Mouse (Mus musculus) MEL (cell line): Measurements from ENCODE around the gene Spock1. TPM values are rescaled to one million over a fixed set of nuclear protein-coding genes. Genes with fewer than 3 reads are reported as not detected.

ENCODE experiments used
- DNase-seq: peaks from one replicate; pipeline ENCODE4 v3.0.0; 2011; ENCODE audit warnings: low read depth, low spot score
- H3K27ac ChIP-seq: 2 replicates; pipeline ENCODE4 v1.5.1; 2012; ENCODE audit warnings: low read depth, mild to moderate bottlenecking, control low read depth, low read length, moderate library complexity; ENCODE audit not compliant: control insufficient read depth
- H3K27me3 ChIP-seq, 2 experiments: fragments of 150-350 bp in 1 of 2; sonication (generic) in 1 of 2; 2 replicates each; pipeline ENCODE4 v1.6.1; 2012; ENCODE audit warnings: low read length in 2 of 2, mild to moderate bottlenecking in 2 of 2, improper control_type of control experiment in 1 of 2, moderate library complexity in 1 of 2; ENCODE audit not compliant: insufficient read depth in 2 of 2, control insufficient read depth in 1 of 2
- H3K36me3 ChIP-seq, 2 experiments: 2 replicates each; pipeline ENCODE4 v1.6.1; 2012 to 2014; ENCODE audit warnings: low read length in 2 of 2, improper control_type of control experiment in 1 of 2, inconsistent platforms in 1 of 2, mild to moderate bottlenecking in 1 of 2; ENCODE audit not compliant: insufficient read depth in 2 of 2, control insufficient read depth in 1 of 2
- H3K4me1 ChIP-seq, 2 experiments: fragments of 150-350 bp in 1 of 2; sonication (generic) in 1 of 2; 2 replicates each; pipeline ENCODE4 v1.6.1; 2012; ENCODE audit warnings: low read length in 2 of 2, improper control_type of control experiment in 1 of 2, mild to moderate bottlenecking in 1 of 2; ENCODE audit not compliant: insufficient read depth in 2 of 2, control insufficient read depth in 1 of 2
- H3K4me3 ChIP-seq, 2 experiments: fragments of 150-350 bp in 1 of 2; sonication (generic) in 1 of 2; 2 replicates each; pipeline ENCODE4 v1.5.1; 2012; ENCODE audit warnings: low read depth in 2 of 2, low read length in 2 of 2, mild to moderate bottlenecking in 2 of 2, moderate library complexity in 2 of 2, control low read depth in 1 of 2, improper control_type of control experiment in 1 of 2; ENCODE audit not compliant: control insufficient read depth in 1 of 2, insufficient read depth in 1 of 2
- H3K79me2 ChIP-seq: 2 replicates; pipeline ENCODE4 v1.6.1; 2012; ENCODE audit warnings: mild to moderate bottlenecking, low read length, moderate library complexity; ENCODE audit not compliant: control insufficient read depth, poor library complexity, insufficient read depth
- H3K9ac ChIP-seq: 2 replicates; pipeline ENCODE4 v1.6.1; 2012; ENCODE audit warnings: low read depth, mild to moderate bottlenecking, control low read depth, low read length, moderate library complexity; ENCODE audit not compliant: control insufficient read depth, poor library complexity, severe bottlenecking
- H3K9me3 ChIP-seq: fragments of 150-350 bp; sonication (generic); replicated peaks from 2 replicates; pipeline ENCODE4 v1.6.1; 2012; ENCODE audit warnings: mild to moderate bottlenecking, low read length, improper control_type of control experiment, moderate library complexity; ENCODE audit not compliant: insufficient read depth
- CHD1 ChIP-seq: IDR thresholded peaks from 2 replicates; pipeline ENCODE4 v1.6.1; 2012; ENCODE audit warnings: low read depth, mild to moderate bottlenecking, inconsistent platforms, low read length, improper control_type of control experiment
- CHD2 ChIP-seq: IDR thresholded peaks from 2 replicates; pipeline ENCODE4 v1.6.1; 2011; ENCODE audit warnings: low read length, improper control_type of control experiment
- CTCF ChIP-seq, 3 experiments: IDR thresholded peaks in 2 of 3; conservative IDR thresholded peaks in 1 of 3; 2 replicates each; pipeline ENCODE4 v1.5.1; 2011 to 2012; ENCODE audit warnings: low read length in 3 of 3, low read depth in 2 of 3, mild to moderate bottlenecking in 2 of 3, improper control_type of control experiment in 1 of 3, inconsistent platforms in 1 of 3, mixed read lengths in 1 of 3, moderate library complexity in 1 of 3; ENCODE audit not compliant: control insufficient read depth in 1 of 3, insufficient read depth in 1 of 3, poor library complexity in 1 of 3, severe bottlenecking in 1 of 3
- E2F4 ChIP-seq: IDR thresholded peaks from 2 replicates; pipeline ENCODE4 v1.6.1; 2011; ENCODE audit warnings: low read depth, low read length, improper control_type of control experiment, borderline replicate concordance
- EP300 ChIP-seq, 2 experiments: IDR thresholded peaks; 2 replicates each; pipeline ENCODE4 v1.6.1; 2011; ENCODE audit warnings: improper control_type of control experiment in 2 of 2, low read length in 2 of 2, low read depth in 1 of 2, mild to moderate bottlenecking in 1 of 2
- GATA1 ChIP-seq: IDR thresholded peaks from 2 replicates; pipeline ENCODE4 v1.6.1; 2011; ENCODE audit warnings: low read depth, low read length, improper control_type of control experiment
- KAT2A ChIP-seq: conservative IDR thresholded peaks from 2 replicates; pipeline ENCODE4 v1.6.1; 2012; ENCODE audit warnings: low read depth, low read length, improper control_type of control experiment, inconsistent platforms
- MAFK ChIP-seq: IDR thresholded peaks from 2 replicates; pipeline ENCODE4 v1.6.1; 2011; ENCODE audit warnings: low read depth, mild to moderate bottlenecking, low read length, improper control_type of control experiment, borderline replicate concordance
- MAZ ChIP-seq: IDR thresholded peaks from 2 replicates; pipeline ENCODE4 v1.6.1; 2012; ENCODE audit warnings: low read depth, mild to moderate bottlenecking, inconsistent platforms, low read length, improper control_type of control experiment
- MEF2A ChIP-seq: IDR thresholded peaks from 2 replicates; pipeline ENCODE4 v1.6.1; 2014; ENCODE audit warnings: low read depth, mild to moderate bottlenecking, inconsistent platforms, low read length, improper control_type of control experiment; ENCODE audit not compliant: poor library complexity, insufficient replicate concordance, severe bottlenecking; ENCODE audit errors: extremely low read depth
- MYC ChIP-seq: IDR thresholded peaks from 2 replicates; pipeline ENCODE4 v1.6.1; 2011; ENCODE audit warnings: low read depth, mild to moderate bottlenecking, low read length, improper control_type of control experiment, moderate library complexity
- POLR2AphosphoS2 ChIP-seq: IDR thresholded peaks from 2 replicates; pipeline ENCODE4 v1.6.1; 2011; ENCODE audit warnings: low read length, improper control_type of control experiment
- POLR2AphosphoS5 ChIP-seq: IDR thresholded peaks from 2 replicates; pipeline ENCODE4 v1.6.1; 2012; ENCODE audit warnings: low read depth, borderline replicate concordance, mild to moderate bottlenecking, inconsistent platforms, low read length, moderate library complexity, mixed read lengths
- RAD21 ChIP-seq: IDR thresholded peaks from 2 replicates; pipeline ENCODE4 v1.6.1; 2011; ENCODE audit warnings: mild to moderate bottlenecking, low read depth, low read length, improper control_type of control experiment
- RCOR1 ChIP-seq: IDR thresholded peaks from 2 replicates; pipeline ENCODE4 v1.6.1; 2012; ENCODE audit warnings: low read depth, mild to moderate bottlenecking, inconsistent platforms, low read length, improper control_type of control experiment
- SIN3A ChIP-seq: IDR thresholded peaks from 2 replicates; pipeline ENCODE4 v1.6.1; 2012; ENCODE audit warnings: low read length, improper control_type of control experiment, inconsistent platforms
- TAL1 ChIP-seq: IDR thresholded peaks from 2 replicates; pipeline ENCODE4 v1.6.1; 2012; ENCODE audit warnings: mild to moderate bottlenecking, inconsistent platforms, low read length, moderate library complexity, mixed read lengths
- TCF12 ChIP-seq: IDR thresholded peaks from 2 replicates; pipeline ENCODE4 v1.6.1; 2014; ENCODE audit warnings: low read depth, mild to moderate bottlenecking, inconsistent platforms, low read length, improper control_type of control experiment, moderate library complexity
- UBTF ChIP-seq: IDR thresholded peaks from 2 replicates; pipeline ENCODE4 v1.6.1; 2012; ENCODE audit warnings: low read depth, mild to moderate bottlenecking, inconsistent platforms, low read length, improper control_type of control experiment, moderate library complexity, borderline replicate concordance; ENCODE audit not compliant: insufficient read depth
- USF1 ChIP-seq: IDR thresholded peaks from 2 replicates; pipeline ENCODE4 v1.6.1; 2014; ENCODE audit warnings: low read depth, mild to moderate bottlenecking, inconsistent platforms, low read length, improper control_type of control experiment, moderate library complexity
- USF2 ChIP-seq, 2 experiments: IDR thresholded peaks; 2 replicates each; pipeline ENCODE4 v1.6.1; 2011 to 2012; ENCODE audit warnings: improper control_type of control experiment in 2 of 2, low read length in 2 of 2, borderline replicate concordance in 1 of 2, inconsistent platforms in 1 of 2, low read depth in 1 of 2, mild to moderate bottlenecking in 1 of 2; ENCODE audit not compliant: insufficient read depth in 1 of 2
- ZC3H11A ChIP-seq: IDR thresholded peaks from 2 replicates; pipeline ENCODE4 v1.6.1; 2012; ENCODE audit warnings: low read depth, mild to moderate bottlenecking, inconsistent platforms, low read length, improper control_type of control experiment
- ZMIZ1 ChIP-seq: IDR thresholded peaks from 2 replicates; pipeline ENCODE4 v1.6.1; 2012; ENCODE audit warnings: low read depth, mild to moderate bottlenecking, inconsistent platforms, low read length, improper control_type of control experiment, moderate library complexity
- polyA plus RNA-seq, 2 experiments: library from polyadenylated mRNA; stranded (reverse) in 1 of 2; unstranded in 1 of 2; fragments of >175 nt in 1 of 2; fragments of >200 nt in 1 of 2; gene quantifications; 2 replicates each; pipeline versions ENCODE4 v1.2.1 to v1.2.4; 2012; ENCODE audit warnings: low replicate concordance in 2 of 2, low read depth in 1 of 2; ENCODE audit not compliant: insufficient read length in 2 of 2, insufficient read depth in 1 of 2, missing spikeins in 1 of 2
- total RNA-seq: library from RNA; depleted of rRNA; stranded (reverse); fragments of 300-350 nt; gene quantifications from 2 replicates; pipeline ENCODE4 v1.2.3, GENCODE M21; 2012

Gene Spock1
- total and polyA plus RNA-seq, 3 experiments: not detected

DNA sequence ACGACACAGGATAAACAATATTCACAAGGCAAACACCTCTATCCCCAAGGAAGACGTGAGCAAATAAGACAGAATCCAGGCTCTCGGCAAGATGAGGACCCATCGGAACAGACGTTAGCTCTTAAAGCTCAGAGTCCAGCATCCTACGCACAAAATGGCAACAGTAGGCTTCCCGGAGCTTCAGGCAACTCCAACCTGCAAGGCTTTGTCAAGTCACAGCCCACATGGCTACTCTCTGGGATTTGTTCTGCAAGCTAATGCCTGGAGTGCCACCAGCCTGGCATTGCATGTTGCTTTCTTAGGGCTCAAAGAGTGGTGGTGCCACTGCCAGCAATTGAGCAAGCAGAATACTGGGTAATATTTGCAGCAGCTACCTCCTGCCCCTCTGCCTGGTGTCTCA lies 373.8 kb downstream of the Spock1 start:
- no peak for TF ChIP-seq TAL1
- no peak for TF ChIP-seq MEF2A
- no peak for TF ChIP-seq RCOR1
- TF ChIP-seq ZC3H11A: no peak
- TF ChIP-seq UBTF: no peak
- no peak for TF ChIP-seq SIN3A
- no peak for TF ChIP-seq E2F4
- TF ChIP-seq TCF12: no peak
- no peak for TF ChIP-seq CHD1
- no peak for TF ChIP-seq MYC
- no peaks in the 10 kb centered on the region for H3K27me3 ChIP-seq
- H3K27ac ChIP-seq: no peak overlapping the region
- no peak overlapping the region for H3K9ac ChIP-seq
- DNase-seq: no peak
- no peaks in the 10 kb centered on the region for H3K36me3 ChIP-seq
- no peaks in the 10 kb centered on the region; the same call in 1 of the 2 replicates for H3K9me3 ChIP-seq
- no peaks in the 10 kb centered on the region for H3K79me2 ChIP-seq
- no peak overlapping the region for H3K4me3 ChIP-seq
- no peaks in the 10 kb centered on the region for H3K4me1 ChIP-seq

DNA sequence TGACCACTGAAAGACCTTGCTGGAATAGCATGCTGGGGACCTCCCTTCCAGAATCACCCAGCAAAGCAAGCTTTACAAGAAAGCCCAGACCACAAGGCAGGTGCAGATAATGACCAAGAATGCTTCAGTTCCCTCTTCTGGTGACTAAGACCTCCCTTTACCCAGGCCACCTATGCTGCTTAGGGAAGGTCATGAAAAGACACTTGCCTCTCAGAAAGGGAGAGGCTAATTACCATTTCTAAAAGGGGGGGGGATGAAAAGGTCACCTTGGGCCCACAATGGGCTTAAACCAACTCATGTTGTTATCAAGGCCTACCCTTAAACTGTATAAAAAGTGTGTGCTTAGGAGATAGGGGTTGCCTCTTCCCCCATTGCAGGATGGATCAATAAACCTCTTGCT lies 382.2 kb downstream of the Spock1 start:
- TF ChIP-seq UBTF (no peak), RAD21 (no peak), ZC3H11A (no peak), E2F4 (no peak), POLR2AphosphoS2 (no peak), MAFK (no peak), CTCF (IDR thresholded peaks at IDR 0.05 in 2 of 3, conservative IDR thresholded peaks at IDR 0.05 in 1 of 3; ENCODE audit: control insufficient read depth in 1 of 3, insufficient read depth in 1 of 3, low read depth in 2 of 3, low read length in 3 of 3, poor library complexity in 1 of 3, severe bottlenecking in 1 of 3) (no peak)
- Histone ChIP-seq H3K27ac (no peak overlapping the region), H3K4me1 (no peaks in the 10 kb centered on the region), H3K27me3 (no peaks in the 10 kb centered on the region), H3K9ac (no peak overlapping the region), H3K9me3 (no peaks in the 10 kb centered on the region), H3K79me2 (no peaks in the 10 kb centered on the region), H3K36me3 (no peaks in the 10 kb centered on the region), H3K4me3 (no peak overlapping the region)
- DNase-seq: no peak

DNA sequence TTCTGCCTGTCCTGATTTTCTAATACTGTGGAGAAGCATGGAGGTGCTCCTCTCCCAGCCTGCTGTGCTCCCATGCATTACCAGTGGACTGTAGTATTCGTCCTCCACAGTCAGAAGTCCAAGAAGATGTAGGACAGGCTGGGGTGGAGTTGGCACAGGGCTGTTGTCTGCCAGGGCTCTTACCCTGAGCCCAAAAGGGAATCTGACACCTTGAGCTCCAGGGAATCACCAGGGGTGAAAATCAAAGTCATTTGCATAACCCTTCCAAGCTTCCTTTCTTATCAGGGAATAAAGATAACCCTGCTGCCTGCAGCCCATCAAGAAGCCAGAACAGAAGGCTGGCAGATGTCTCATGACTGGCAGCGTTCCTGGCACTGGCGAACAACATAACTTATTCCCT lies 383.6 kb downstream of the Spock1 start:
- Histone ChIP-seq H3K4me1 (no peaks in the 10 kb centered on the region), H3K79me2 (no peaks in the 10 kb centered on the region)
- DNase-seq: no peak
- no peak for TF ChIP-seq ZMIZ1
- no peak for TF ChIP-seq POLR2AphosphoS2
- TF ChIP-seq UBTF: no peak
- TF ChIP-seq POLR2AphosphoS5: no peak
- TF ChIP-seq EP300 (IDR thresholded peaks at IDR 0.05; ENCODE audit: low read depth in 1 of 2, low read length in 2 of 2): no peak
- TF ChIP-seq USF2 (IDR thresholded peaks at IDR 0.05; ENCODE audit: borderline replicate concordance in 1 of 2, insufficient read depth in 1 of 2, low read depth in 1 of 2, low read length in 2 of 2): no peak
- no peak for TF ChIP-seq CTCF (IDR thresholded peaks at IDR 0.05 in 2 of 3, conservative IDR thresholded peaks at IDR 0.05 in 1 of 3; ENCODE audit: control insufficient read depth in 1 of 3, insufficient read depth in 1 of 3, low read depth in 2 of 3, low read length in 3 of 3, poor library complexity in 1 of 3, severe bottlenecking in 1 of 3)
- no peak for TF ChIP-seq GATA1
- TF ChIP-seq KAT2A: no peak
- TF ChIP-seq MAFK: no peak
- no peak for TF ChIP-seq MAZ
- TF ChIP-seq USF1: no peak
- no peak for TF ChIP-seq CHD1
- no peak for TF ChIP-seq CHD2
- TF ChIP-seq, all 39 proteins: peak for 0
- no peak overlapping the region for H3K27ac ChIP-seq
- H3K4me3 ChIP-seq: no peak overlapping the region
- no peaks in the 10 kb centered on the region for H3K9me3 ChIP-seq
- no peak overlapping the region for H3K9ac ChIP-seq
- H3K36me3 ChIP-seq: no peaks in the 10 kb centered on the region
- no peaks in the 10 kb centered on the region for H3K27me3 ChIP-seq
